Mouse (Mus musculus): ENCODE measurements around the gene Abcc9.

- TF ChIP-seq CTCF (IDR thresholded peaks at IDR 0.05; ENCODE audit: borderline replicate concordance, insufficient read depth, low read length) (no peak), POLR2A (IDR thresholded peaks at IDR 0.05; ENCODE audit: low read depth, low read length) (no peak)
Measured at GRCm38 (mm10) chr6:142550871-142551270, 151.2 kb downstream of the Abcc9 start.

All from embryonic fibroblast, embryonic 13.5 days (primary cell).